Mouse (Mus musculus) intestine, embryonic 15.5 days (tissue): Measurements from ENCODE around the gene 1810009A15Rik. TPM values are rescaled to one million over a fixed set of nuclear protein-coding genes. Genes with fewer than 3 reads are reported as not detected.

Experiments used
- ATAC-seq: fragments of 200-750 bp; cut with Nextera tagmentation; 2 replicates; pipeline ENCODE4 v1.8.0; 2017; ENCODE audit warnings: moderate TSS enrichment, moderate library complexity
- H3K27ac ChIP-seq: fragments of 300-500 bp; sonication (generic); 2 replicates; pipeline ENCODE4 v1.5.1; 2015; ENCODE audit warnings: mild to moderate bottlenecking, inconsistent platforms
- H3K27me3 ChIP-seq: fragments of 300-500 bp; sonication (generic); replicated peaks from 2 replicates; pipeline ENCODE4 v1.6.1; 2015; ENCODE audit warnings: inconsistent platforms
- H3K36me3 ChIP-seq: fragments of 300-500 bp; sonication (generic); 2 replicates; pipeline ENCODE4 v1.6.1; 2015; ENCODE audit warnings: inconsistent platforms
- H3K4me1 ChIP-seq: fragments of 300-500 bp; sonication (generic); replicated peaks from 2 replicates; pipeline ENCODE4 v1.6.1; 2015; ENCODE audit warnings: inconsistent platforms
- H3K4me2 ChIP-seq: fragments of 300-500 bp; sonication (generic); replicated peaks from 2 replicates; pipeline ENCODE4 v1.6.1; 2015; ENCODE audit warnings: mild to moderate bottlenecking, inconsistent platforms
- H3K4me3 ChIP-seq: fragments of 300-500 bp; sonication (generic); replicated peaks from 2 replicates; pipeline ENCODE4 v1.5.1; 2015; ENCODE audit warnings: inconsistent platforms
- H3K9ac ChIP-seq: fragments of 300-500 bp; sonication (generic); 2 replicates; pipeline ENCODE4 v1.6.1; 2015; ENCODE audit warnings: inconsistent platforms
- H3K9me3 ChIP-seq: fragments of 300-500 bp; sonication (generic); 2 replicates; pipeline ENCODE4 v1.6.1; 2016; ENCODE audit warnings: inconsistent platforms
- WGBS: fragments of 180-500 bp; shearing (Covaris S2); methylation state at CpG from one replicate; pipeline ENCODE4 v1.1.7; 2015; 5-methylcytosine and 5-hydroxymethylcytosine counted together
- polyA plus RNA-seq: library from polyadenylated mRNA; unstranded; fragments of >200 nt; fragmentation: Nextera tagmentation; extraction: Ambion mirVana; gene quantifications from 2 replicates; pipeline ENCODE4 v1.2.1, GENCODE M21; 2015

The 1810009A15Rik gene
- polyA plus RNA-seq, 1 experiment from 2014 or later, result 86.5 TPM

- under 1% methylated on average over 74 of the region's 74 CpGs for WGBS
- H3K36me3 ChIP-seq, result peaks cover 10% of the 10 kb centered on the region; the same call in 1 of the 2 replicates
- peak; percentile 87 for ATAC-seq
- H3K4me1 ChIP-seq, result peaks cover 20% of the 10 kb centered on the region
- peak within 1 kb of the TSS; percentile 91 for H3K27ac ChIP-seq
- H3K27me3 ChIP-seq, result no peaks in the 10 kb centered on the region
- no peaks in the 10 kb centered on the region for H3K9me3 ChIP-seq
- peak within 1 kb of the TSS; percentile 88 for H3K9ac ChIP-seq
- peak within 1 kb of the TSS; percentile 88 for H3K4me3 ChIP-seq
- H3K4me2 ChIP-seq, result peak within 1 kb of the TSS; percentile 83
Measured at GRCm38 (mm10) chr19:8929224-8930088, 40.8 kb downstream of the 1810009A15Rik start, which contains the start of the genes Rom1 and Eml3. TSS of gene Rom1 (minus strand) at chr19:8929356. TSS of gene Eml3 (plus strand) at chr19:8929552.

- peak; percentile 11; the same call in 1 of the 2 replicates for ATAC-seq
- no peaks in the 10 kb centered on the region for H3K27me3 ChIP-seq
- WGBS, result 2% methylated on average over 11 of the region's 11 CpGs
- peak overlapping the region; percentile 83 for H3K4me2 ChIP-seq
- peaks cover 20% of the 10 kb centered on the region for H3K4me1 ChIP-seq
- H3K9ac ChIP-seq, result peak overlapping the region; percentile 88
- peaks cover 10% of the 10 kb centered on the region; the same call in 1 of the 2 replicates for H3K36me3 ChIP-seq
- peak overlapping the region; percentile 88 for H3K4me3 ChIP-seq
- peak overlapping the region; percentile 91 for H3K27ac ChIP-seq
- H3K9me3 ChIP-seq, result no peaks in the 10 kb centered on the region
Measured at GRCm38 (mm10) chr19:8930117-8930516, 41.5 kb downstream of the 1810009A15Rik start.

GRCm38 (mm10) chr19:8930771-8931170, 42.1 kb downstream of the 1810009A15Rik start:
- H3K27ac ChIP-seq, result no peak overlapping the region
- H3K36me3 ChIP-seq, result peaks cover 6% of the 10 kb centered on the region; the same call in 1 of the 2 replicates
- ATAC-seq, result no peak
- H3K4me3 ChIP-seq, result peak overlapping the region; percentile 88
- peak overlapping the region; percentile 83 for H3K4me2 ChIP-seq
- no peaks in the 10 kb centered on the region for H3K9me3 ChIP-seq
- H3K9ac ChIP-seq, result peak overlapping the region; percentile 88; the same call in 1 of the 2 replicates
- no peaks in the 10 kb centered on the region for H3K27me3 ChIP-seq
- WGBS, result 81% methylated on average over 7 of the region's 7 CpGs
- H3K4me1 ChIP-seq, result peaks cover 20% of the 10 kb centered on the region

GRCm38 (mm10) chr19:8936736-8937135, 48.1 kb downstream of the 1810009A15Rik start:
- Histone ChIP-seq H3K4me2 (no peak overlapping the region), H3K4me3 (no peak overlapping the region), H3K4me1 (peaks cover 11% of the 10 kb centered on the region), H3K9me3 (no peaks in the 10 kb centered on the region), H3K9ac (no peak overlapping the region), H3K36me3 (peaks cover 8% of the 10 kb centered on the region; the same call in 1 of the 2 replicates), H3K27me3 (no peaks in the 10 kb centered on the region), H3K27ac (no peak overlapping the region)
- ATAC-seq, result no peak
- 74% methylated on average over 2 of the region's 2 CpGs for WGBS

Other genes with a start within 250 kb of the 1810009A15Rik start
- gene Chrm1, start 225.1 kb upstream of the 1810009A15Rik start, polyA plus RNA-seq, result 0.64 and 1.1 TPM in 2 replicates
- 161 and 163 TPM in 2 replicates for gene Slc3a2, start 165.5 kb upstream of the 1810009A15Rik start, polyA plus RNA-seq
- 77.3 and 88.5 TPM in 2 replicates for gene Wdr74, start 153.0 kb upstream of the 1810009A15Rik start, polyA plus RNA-seq
- gene 1700092M07Rik, start 148.1 kb upstream of the 1810009A15Rik start, polyA plus RNA-seq, result 1.8 TPM in 2 replicates
- 119 and 121 TPM in 2 replicates for gene Stx5a, start 147.4 kb upstream of the 1810009A15Rik start, polyA plus RNA-seq
- 143 and 146 TPM in 2 replicates for gene Nxf1, start 131.8 kb upstream of the 1810009A15Rik start, polyA plus RNA-seq
- gene Tmem223, start 117.9 kb upstream of the 1810009A15Rik start, polyA plus RNA-seq, result 164 and 177 TPM in 2 replicates
- 90.4 and 102 TPM in 2 replicates for gene Tmem179b, start 114.4 kb upstream of the 1810009A15Rik start, polyA plus RNA-seq
- 25.2 and 26.9 TPM in 2 replicates for gene Taf6l, start 102.4 kb upstream of the 1810009A15Rik start, polyA plus RNA-seq
- 137 and 147 TPM in 2 replicates for gene Polr2g, start 90.3 kb upstream of the 1810009A15Rik start, polyA plus RNA-seq
- 4.0 and 4.6 TPM in 2 replicates for gene Zbtb3, start 86.3 kb upstream of the 1810009A15Rik start, polyA plus RNA-seq
- 48.2 and 49.3 TPM in 2 replicates for gene Ttc9c, start 69.5 kb upstream of the 1810009A15Rik start, polyA plus RNA-seq
- gene Hnrnpul2, start 68.8 kb upstream of the 1810009A15Rik start, polyA plus RNA-seq, result 5.1 and 5.4 TPM in 2 replicates
- not detected in 2 replicates for gene AC129217.1, start 59.1 kb upstream of the 1810009A15Rik start, polyA plus RNA-seq
- 40.6 and 48.3 TPM in 2 replicates for gene Bscl2, start 51.4 kb upstream of the 1810009A15Rik start, polyA plus RNA-seq
- 16.0 and 17.3 TPM in 2 replicates for gene Gng3, start 49.7 kb upstream of the 1810009A15Rik start, polyA plus RNA-seq
- 1.6 and 2.0 TPM in 2 replicates for gene Lrrn4cl, start 38.1 kb upstream of the 1810009A15Rik start, polyA plus RNA-seq
- 163 and 167 TPM in 2 replicates for gene Ubxn1, start 17.4 kb upstream of the 1810009A15Rik start, polyA plus RNA-seq
- 62.7 and 63.9 TPM in 2 replicates for gene Uqcc3, start 7.9 kb upstream of the 1810009A15Rik start, polyA plus RNA-seq
- 72.5 and 95.3 TPM in 2 replicates for gene Lbhd1, start 5.1 kb upstream of the 1810009A15Rik start, polyA plus RNA-seq
- gene Gm49403, start 4.9 kb upstream of the 1810009A15Rik start, polyA plus RNA-seq, result not detected in 2 replicates
- gene Gm49416, start 73 bp downstream of the 1810009A15Rik start, polyA plus RNA-seq, result not detected in 2 replicates
- 40.0 and 41.5 TPM in 2 replicates for gene Ints5, start 4.2 kb downstream of the 1810009A15Rik start, polyA plus RNA-seq
- 92.6 and 93.3 TPM in 2 replicates for gene Ganab, start 9.2 kb downstream of the 1810009A15Rik start, polyA plus RNA-seq
- 40.0 and 44.7 TPM in 2 replicates for gene B3gat3, start 31.5 kb downstream of the 1810009A15Rik start, polyA plus RNA-seq
- gene Rom1, start 40.5 kb downstream of the 1810009A15Rik start, polyA plus RNA-seq, result 2.7 and 3.3 TPM in 2 replicates
- gene Eml3, start 40.7 kb downstream of the 1810009A15Rik start, polyA plus RNA-seq, result 24.2 and 28.4 TPM in 2 replicates
- 130 and 139 TPM in 2 replicates for gene Mta2, start 53.0 kb downstream of the 1810009A15Rik start, polyA plus RNA-seq
- 29.7 and 30.4 TPM in 2 replicates for gene Tut1, start 65.0 kb downstream of the 1810009A15Rik start, polyA plus RNA-seq
- gene Eef1g, start 78.2 kb downstream of the 1810009A15Rik start, polyA plus RNA-seq, result 436 and 453 TPM in 2 replicates
- 22.4 and 25.0 TPM in 2 replicates for gene Ahnak, start 100.4 kb downstream of the 1810009A15Rik start, polyA plus RNA-seq
- not detected in 2 replicates for gene Scgb1a1, start 199.1 kb downstream of the 1810009A15Rik start, polyA plus RNA-seq
- gene Asrgl1, start 246.8 kb downstream of the 1810009A15Rik start, polyA plus RNA-seq, result 10.4 and 12.6 TPM in 2 replicates